Mouse (Mus musculus) frontal cortex, postnatal 25 days (tissue): ENCODE results near the gene Kif19a.

Experiments used
- DNase-seq, 2 experiments: peaks; one replicate each; pipeline ENCODE4 v3.0.0; 2022; ENCODE audit warnings: low spot score in 2 of 2

Kif19a gene

GRCm38 (mm10) chr11:114785892-114786291 is 20.7 kb downstream of the Kif19a start:
- DNase-seq: no peak

- DNase-seq: peak in 1 of 2 experiments; percentile 47
These were observed 21.1 kb downstream of the Kif19a start for GRCm38 (mm10) chr11:114786326-114786725.

- DNase-seq: no peak
These were observed 22.4 kb downstream of the Kif19a start for GRCm38 (mm10) chr11:114787611-114788010.

GRCm38 (mm10) chr11:114789061-114789714 is 24.0 kb downstream of the Kif19a start:
- peak; percentile 68 to 74 for DNase-seq

- DNase-seq: no peak
These were observed 24.5 kb downstream of the Kif19a start for GRCm38 (mm10) chr11:114789716-114790115.

- no peak for DNase-seq
These were observed 25.0 kb downstream of the Kif19a start for GRCm38 (mm10) chr11:114790171-114790570.

GRCm38 (mm10) chr11:114790841-114791240 is 25.7 kb downstream of the Kif19a start:
- no peak for DNase-seq

GRCm38 (mm10) chr11:114791351-114791889 is 26.2 kb downstream of the Kif19a start:
- DNase-seq: no peak

- DNase-seq: peak in 1 of 2 experiments; percentile 38
These were observed 26.8 kb downstream of the Kif19a start for GRCm38 (mm10) chr11:114791891-114792411.

- DNase-seq: no peak
These were observed 27.8 kb downstream of the Kif19a start for GRCm38 (mm10) chr11:114792931-114793494.

- no peak for DNase-seq
These were observed 28.8 kb downstream of the Kif19a start for GRCm38 (mm10) chr11:114793868-114794545.

- DNase-seq: no peak
These were observed 29.5 kb downstream of the Kif19a start for GRCm38 (mm10) chr11:114794691-114795090.

- DNase-seq: peak; percentile 82 to 86
These were observed 30.1 kb downstream of the Kif19a start for GRCm38 (mm10) chr11:114795231-114795746.

GRCm38 (mm10) chr11:114795848-114796322 is 30.7 kb downstream of the Kif19a start, which contains the start of gene Btbd17:
Gene Btbd17, minus strand, starts transcription at chr11:114795945.
- peak in 1 of 2 experiments; percentile 44 for DNase-seq

- DNase-seq: no peak
These were observed 32.0 kb downstream of the Kif19a start for GRCm38 (mm10) chr11:114797176-114797575.

- no peak for DNase-seq
These were observed 32.8 kb downstream of the Kif19a start for GRCm38 (mm10) chr11:114797981-114798380.

GRCm38 (mm10) chr11:114798624-114799023 is 33.4 kb downstream of the Kif19a start, which contains the start of gene Gpr142:
Gene Gpr142, plus strand, starts transcription at chr11:114798924.
- DNase-seq: no peak

- no peak for DNase-seq
These were observed 36.7 kb downstream of the Kif19a start for GRCm38 (mm10) chr11:114801906-114802305.

- DNase-seq: no peak
These were observed 37.5 kb downstream of the Kif19a start for GRCm38 (mm10) chr11:114802540-114803267.

- no peak for DNase-seq
These were observed 38.8 kb downstream of the Kif19a start for GRCm38 (mm10) chr11:114803990-114804389.

- DNase-seq: no peak
These were observed 41.8 kb downstream of the Kif19a start for GRCm38 (mm10) chr11:114807025-114807424.
